Mouse (Mus musculus) brain, embryonic 18.5 days (tissue): ENCODE results near the gene H2afb1.
"Not testable (repeated sequence)": the region's sequence is repeated elsewhere in the genome, so short reads cannot be mapped to it uniquely, and the experiment has no call there.

ENCODE experiments used
- DNase-seq: peaks from one replicate; pipeline ENCODE4 v3.0.0-alpha.2; 2012; ENCODE audit warnings: low read depth, low spot score

The H2afb1 gene

DNA sequence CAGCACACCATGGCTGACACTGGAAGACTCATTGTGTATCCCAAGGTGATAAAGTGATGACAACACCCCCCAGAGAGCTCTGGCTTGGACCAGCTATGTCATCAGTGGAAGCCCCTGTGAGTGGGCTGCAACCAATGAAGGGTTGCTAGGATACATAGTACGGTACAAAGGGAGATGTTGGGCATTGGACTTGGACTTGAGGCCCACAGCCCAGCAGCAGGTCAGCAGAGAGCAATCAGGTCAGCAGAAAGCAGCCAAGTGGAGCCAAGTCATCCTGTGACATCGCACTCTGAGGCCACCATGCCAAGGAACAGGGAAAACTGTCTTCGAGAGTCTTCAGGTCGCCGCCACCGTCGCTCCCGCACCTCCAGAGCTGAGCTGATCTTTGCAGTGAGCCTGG is at the start of gene H2afb1:
Gene H2afb1, plus strand, starts transcription at position 301 of the 400 bp plus-strand sequence.
- not testable (repeated sequence) for DNase-seq

GRCm38 (mm10) chrX:117036085-117036484 is 21.5 kb downstream of the H2afb1 start:
- no peak for DNase-seq
